Mouse (Mus musculus) left cerebral cortex, adult 18-20 months (tissue): ENCODE measurements around the gene Kcnj9. TPM values are rescaled to one million over a fixed set of nuclear protein-coding genes. Genes with fewer than 3 reads are reported as not detected.

ENCODE experiments used
- DNase-seq, 2 experiments: peaks; one replicate each; pipeline ENCODE4 v3.0.0; 2021 to 2022; ENCODE audit warnings: low spot score in 2 of 2, mixed read lengths in 1 of 2
- total RNA-seq, 2 experiments: library from RNA; stranded (reverse); gene quantifications; 2 replicates each; pipeline ENCODE4 v1.2.3; 2021

Kcnj9 gene
- total RNA-seq, 2 experiments from 2014 or later: 132 to 133 TPM

- DNase-seq: no peak
Observed at GRCm38 (mm10) chr1:172337411-172338185, 8.5 kb upstream of the Kcnj9 start.

GRCm38 (mm10) chr1:172335804-172336203 lies 6.7 kb upstream of the Kcnj9 start:
- DNase-seq: no peak

GRCm38 (mm10) chr1:172333512-172333911 lies 4.4 kb upstream of the Kcnj9 start:
- no peak for DNase-seq

DNA sequence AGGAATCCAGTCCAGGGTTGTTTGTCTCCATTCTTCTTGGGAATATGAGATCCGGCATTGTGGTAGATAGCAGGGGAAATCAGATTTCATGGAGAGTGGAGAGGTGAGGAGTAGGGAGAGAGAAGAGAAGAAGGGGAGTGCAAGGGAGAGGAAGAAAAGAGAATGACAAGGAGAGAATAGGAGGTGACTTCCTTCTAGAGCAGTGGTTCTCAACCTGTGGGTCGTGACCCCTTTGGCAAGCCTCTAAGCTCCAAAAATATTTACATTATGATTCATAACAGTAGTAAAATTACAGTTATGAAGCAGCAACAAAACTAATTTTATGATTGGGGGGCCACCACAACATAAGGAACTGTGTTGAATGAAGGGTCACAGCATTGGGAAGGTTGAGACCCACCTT lies 3.8 kb upstream of the Kcnj9 start:
- no peak for DNase-seq

DNA sequence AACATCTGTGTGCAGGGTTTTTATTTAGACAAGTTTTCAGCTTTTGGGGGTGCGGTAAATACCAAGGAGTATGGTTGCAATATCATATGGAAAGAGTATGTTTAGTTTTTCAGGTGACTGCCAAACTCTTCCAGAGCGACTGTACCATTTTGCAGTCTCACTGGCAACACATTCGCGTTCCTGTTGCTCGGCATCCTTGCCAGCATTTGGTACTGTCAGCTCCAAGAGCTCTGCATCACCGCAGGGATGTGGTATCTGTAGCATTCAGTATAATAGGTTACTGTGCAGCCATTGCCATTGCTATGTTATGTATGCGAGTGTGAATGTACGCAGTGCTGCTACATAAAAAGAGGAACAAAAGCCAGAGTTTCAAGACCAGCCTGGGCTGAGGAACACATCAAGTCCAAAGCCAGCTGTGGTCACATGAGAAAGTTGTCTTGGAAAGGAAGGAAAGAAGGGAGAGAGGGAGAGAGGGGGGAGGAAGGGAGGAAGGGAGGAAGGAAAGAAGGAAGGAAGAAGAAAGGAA lies 2.4 kb upstream of the Kcnj9 start:
- DNase-seq: no peak

- DNase-seq: no peak
Observed at GRCm38 (mm10) chr1:172329616-172330015, 498 bp upstream of the Kcnj9 start.

- DNase-seq: no peak
Observed at GRCm38 (mm10) chr1:172328461-172328860, 657 bp downstream of the Kcnj9 start.

DNA sequence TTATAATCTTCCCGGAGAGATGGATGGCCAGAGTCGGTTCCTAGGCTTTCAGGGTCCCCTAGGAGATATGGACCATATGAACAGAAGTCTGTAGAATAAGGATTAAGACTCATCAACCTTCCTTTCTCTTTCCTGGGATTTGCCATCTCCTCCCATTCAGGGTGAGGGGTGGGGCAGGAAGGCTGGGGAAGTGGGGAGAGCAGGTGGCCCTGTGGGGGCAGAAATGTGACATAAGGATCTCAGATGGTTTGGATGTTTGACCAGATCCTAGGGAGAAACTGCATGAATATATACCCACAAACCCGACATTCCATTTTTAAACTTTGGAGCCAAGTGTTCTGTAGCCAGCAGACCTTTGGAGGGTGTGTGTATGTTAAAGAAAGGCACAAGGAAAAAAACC lies 1.1 kb downstream of the Kcnj9 start:
- DNase-seq: no peak

GRCm38 (mm10) chr1:172327206-172328001 lies 1.7 kb downstream of the Kcnj9 start:
- DNase-seq: peak in 1 of 2 experiments; percentile 71

DNA sequence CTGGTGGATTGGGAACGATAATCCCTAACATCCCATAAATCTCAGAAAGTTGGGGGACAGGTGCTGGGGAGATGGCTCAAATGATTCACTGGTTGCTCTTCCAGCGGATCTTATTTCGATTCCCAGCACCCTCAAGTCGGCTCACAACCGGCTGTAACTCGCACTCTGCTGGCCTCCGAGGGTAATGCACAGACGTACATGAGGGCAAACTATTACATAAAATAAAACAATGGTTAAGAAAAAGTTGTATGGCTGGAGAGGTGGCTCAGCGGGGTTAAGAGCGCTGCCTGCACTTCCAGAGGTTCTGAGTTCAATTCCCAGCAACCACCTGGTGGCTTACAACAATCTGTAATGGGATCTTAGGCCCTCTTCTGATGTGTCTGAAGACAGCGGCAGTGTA lies 2.4 kb downstream of the Kcnj9 start:
- no peak for DNase-seq

DNA sequence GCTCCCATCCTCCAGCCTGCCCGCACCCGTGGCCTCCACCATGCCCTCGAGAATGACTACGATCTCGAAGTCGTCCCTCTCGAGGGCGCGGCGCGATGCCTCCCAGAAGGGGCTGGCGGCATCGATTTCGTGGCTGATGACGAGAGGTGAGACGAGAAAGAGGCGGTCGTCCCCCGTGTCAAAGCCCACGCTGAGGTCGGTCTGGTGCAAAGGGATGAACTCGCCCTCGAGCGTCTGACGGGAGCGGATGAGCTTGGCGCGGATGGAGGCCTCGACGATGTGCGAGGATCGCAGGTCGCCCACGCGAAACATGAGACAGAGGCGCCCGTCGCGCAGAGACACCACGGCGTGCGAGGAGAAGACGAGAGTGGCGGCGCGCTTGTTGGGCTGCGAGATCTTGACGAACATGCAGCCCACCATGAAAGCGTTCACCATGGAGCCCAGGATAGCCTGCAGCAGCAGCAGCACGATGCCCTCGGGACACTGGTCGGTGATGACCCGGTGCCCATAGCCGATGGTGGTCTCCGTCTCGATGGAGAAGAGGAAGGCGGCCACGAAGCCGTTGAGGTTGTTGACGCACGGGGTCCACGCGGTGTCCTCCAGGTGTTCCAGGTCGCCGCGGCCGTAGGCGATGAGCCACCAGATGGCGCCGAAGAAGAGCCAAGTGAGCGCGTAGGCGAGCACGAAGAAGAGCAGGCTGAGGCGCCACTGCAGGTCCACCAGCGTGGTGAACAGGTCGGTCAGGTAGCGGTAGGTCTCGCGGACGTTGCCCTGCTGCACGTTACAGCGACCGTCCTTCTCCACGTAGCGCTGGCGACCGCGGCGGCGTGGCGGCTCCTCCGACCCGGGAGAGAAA lies 3.2 kb downstream of the Kcnj9 start:
- DNase-seq: peak; percentile 67 to 72

- peak; percentile 82 to 84 for DNase-seq
Observed at GRCm38 (mm10) chr1:172324725-172325124, 4.4 kb downstream of the Kcnj9 start.

GRCm38 (mm10) chr1:172323801-172324359 lies 5.2 kb downstream of the Kcnj9 start:
- peak; percentile 72 to 79 for DNase-seq

DNA sequence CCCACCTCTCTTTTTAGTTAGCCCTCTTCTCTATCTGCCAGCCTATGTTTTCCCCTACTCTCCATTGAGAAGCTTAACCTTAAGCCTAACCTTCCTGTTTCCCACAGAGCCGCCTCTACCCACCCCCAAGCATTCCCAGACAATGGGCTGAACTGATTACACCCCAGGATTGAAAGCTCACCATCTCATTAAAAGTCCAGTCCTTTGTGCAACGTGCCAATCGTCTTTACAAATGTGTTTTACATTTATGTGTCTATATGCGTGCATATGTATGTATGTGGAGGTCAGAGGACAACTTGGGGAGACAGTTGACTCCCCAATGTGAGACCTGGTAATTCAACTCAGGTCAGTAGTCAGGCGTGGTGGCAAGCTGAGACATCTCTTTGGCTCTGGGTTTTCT lies 5.8 kb downstream of the Kcnj9 start:
- DNase-seq: no peak

GRCm38 (mm10) chr1:172322725-172323124 lies 6.4 kb downstream of the Kcnj9 start:
- peak in 1 of 2 experiments; percentile 31 for DNase-seq

GRCm38 (mm10) chr1:172319921-172320411 lies 9.2 kb downstream of the Kcnj9 start:
- peak in 1 of 2 experiments; percentile 62 for DNase-seq

DNA sequence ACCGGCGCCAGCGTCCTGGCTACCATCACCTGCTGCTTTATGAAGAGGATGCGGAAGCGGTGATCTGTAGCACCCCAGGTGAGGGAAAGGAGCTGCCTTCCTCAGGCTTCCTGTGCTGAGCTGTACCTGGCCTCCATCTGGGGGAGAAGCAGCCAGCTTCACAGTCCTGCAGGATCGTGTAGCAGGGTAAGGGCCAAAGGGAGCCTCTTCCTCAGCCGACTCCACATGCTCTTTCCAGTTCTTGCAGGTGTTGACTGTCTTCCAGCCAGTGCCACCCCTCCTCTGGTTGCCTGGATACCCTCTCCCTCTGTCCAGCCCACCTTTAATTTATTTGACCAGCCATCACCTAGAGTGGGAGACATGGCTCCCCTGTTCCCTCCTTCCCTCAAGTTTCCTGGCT lies 9.8 kb downstream of the Kcnj9 start:
- DNase-seq: peak in 1 of 2 experiments; percentile 50

GRCm38 (mm10) chr1:172318424-172319035 lies 10.6 kb downstream of the Kcnj9 start:
- DNase-seq: peak in 1 of 2 experiments; percentile 52

- DNase-seq: no peak
Observed at GRCm38 (mm10) chr1:172317946-172318345, 11.2 kb downstream of the Kcnj9 start.

- peak in 1 of 2 experiments; percentile 15 for DNase-seq
Observed at GRCm38 (mm10) chr1:172317431-172317830, 11.7 kb downstream of the Kcnj9 start.
